Mouse (Mus musculus) heart, adult 2 months (tissue): ENCODE measurements at regions not wholly inside any gene's neighbourhood (a gene's known extent, or its start where the extent isn't known, plus 50 kb on each side); places are given as distances from the start of the nearest gene placed in this dataset.

Source experiments
- CTCF ChIP-seq: fragments of 200-600 bp; IDR thresholded peaks from 2 replicates; pipeline ENCODE4 v1.8.1; 2022; ENCODE audit warnings: antibody characterized with exemption, mild to moderate bottlenecking, moderate library complexity
- POLR2A ChIP-seq: fragments of 200-500 bp; IDR thresholded peaks from 2 replicates; pipeline ENCODE4 v1.6.1; 2011; ENCODE audit warnings: mild to moderate bottlenecking, low read depth, low read length, control low read depth; ENCODE audit not compliant: insufficient read depth

DNA sequence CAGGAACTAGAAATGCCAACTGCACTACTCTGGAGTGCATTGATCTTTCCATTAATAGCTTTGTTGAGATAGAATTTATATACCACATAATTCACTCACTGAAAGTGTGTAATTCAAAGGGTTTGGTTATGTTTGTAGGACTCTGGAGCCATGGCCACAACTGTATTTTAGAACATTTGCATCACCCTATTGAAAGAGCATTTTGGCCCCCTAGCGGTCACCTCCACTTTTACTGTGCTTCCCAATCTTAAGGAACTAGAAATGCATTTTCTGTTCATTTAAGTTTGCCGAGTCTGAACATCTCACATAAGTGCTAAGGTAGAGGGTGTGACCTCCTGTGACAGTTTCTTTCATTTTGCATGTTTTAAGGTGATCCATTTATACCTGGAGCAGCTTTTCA lies 228.0 kb upstream of the Fam98a start:
- TF ChIP-seq CTCF: peak; percentile 53
- no peak for TF ChIP-seq POLR2A
